Mouse (Mus musculus): Measurements from ENCODE around the gene Gm20403. TPM values are rescaled to one million over a fixed set of nuclear protein-coding genes. Genes with fewer than 3 reads are reported as not detected.

The Gm20403 gene
- total RNA-seq, 1 experiment from 2014 or later, result not detected

Other genes starting within 250 kb of the Gm20403 start
- gene Snx6, start 190.8 kb downstream of the Gm20403 start, total RNA-seq (2021), result 59.8 and 71.6 TPM in 2 replicates
- gene Cfl2, start 123.7 kb downstream of the Gm20403 start, total RNA-seq (2021), result 114 and 143 TPM in 2 replicates
- gene Baz1a, start 27.8 kb upstream of the Gm20403 start, total RNA-seq (2021), result 23.6 and 28.0 TPM in 2 replicates
- gene 2700097O09Rik, start 93.6 kb upstream of the Gm20403 start, total RNA-seq (2021), result 11.5 and 15.7 TPM in 2 replicates
- 131 and 173 TPM in 2 replicates for gene Srp54a, start 93.7 kb upstream of the Gm20403 start, total RNA-seq (2021)
- 6.1 and 12.4 TPM in 2 replicates for gene Fam177a, start 137.9 kb upstream of the Gm20403 start, total RNA-seq (2021)
- 105 and 115 TPM in 2 replicates for gene Srp54b, start 168.6 kb upstream of the Gm20403 start, total RNA-seq (2021)
- 0.55 and 6.9 TPM in 2 replicates for gene 1700047I17Rik2, start 213.1 kb upstream of the Gm20403 start, total RNA-seq (2021)
- 54.8 and 58.7 TPM in 2 replicates for gene Srp54c, start 243.6 kb upstream of the Gm20403 start, total RNA-seq (2021)

Measured in adrenal gland, postnatal 25 days (tissue).